Mouse (Mus musculus): ENCODE results near the gene Msi2.

The Msi2 gene

GRCm38 (mm10) chr11:88612141-88612540, 106.2 kb downstream of the Msi2 start:
- no peak for DNase-seq

GRCm38 (mm10) chr11:88610809-88611208, 107.5 kb downstream of the Msi2 start:
- DNase-seq: no peak

GRCm38 (mm10) chr11:88610112-88610511, 108.2 kb downstream of the Msi2 start:
- DNase-seq: no peak

- no peak for DNase-seq
These were observed 109.7 kb downstream of the Msi2 start for GRCm38 (mm10) chr11:88608584-88608983.

GRCm38 (mm10) chr11:88607725-88608383, 110.5 kb downstream of the Msi2 start:
- no peak for DNase-seq

- DNase-seq: peak; percentile 28
These were observed 112.5 kb downstream of the Msi2 start for GRCm38 (mm10) chr11:88605771-88606170.

GRCm38 (mm10) chr11:88605098-88605525, 113.2 kb downstream of the Msi2 start:
- DNase-seq: no peak

- no peak for DNase-seq
These were observed 113.7 kb downstream of the Msi2 start for GRCm38 (mm10) chr11:88604635-88605034.

- no peak for DNase-seq
These were observed 114.9 kb downstream of the Msi2 start for GRCm38 (mm10) chr11:88603366-88603765.

GRCm38 (mm10) chr11:88602471-88603120, 115.7 kb downstream of the Msi2 start:
- DNase-seq: no peak

GRCm38 (mm10) chr11:88600194-88600593, 118.1 kb downstream of the Msi2 start:
- no peak for DNase-seq

GRCm38 (mm10) chr11:88599332-88600130, 118.8 kb downstream of the Msi2 start:
- DNase-seq: no peak

- no peak for DNase-seq
These were observed 119.5 kb downstream of the Msi2 start for GRCm38 (mm10) chr11:88598848-88599175.

- DNase-seq: no peak
These were observed 120.0 kb downstream of the Msi2 start for GRCm38 (mm10) chr11:88598150-88598847.

GRCm38 (mm10) chr11:88595616-88596015, 122.7 kb downstream of the Msi2 start:
- no peak for DNase-seq

- DNase-seq: no peak
These were observed 123.3 kb downstream of the Msi2 start for GRCm38 (mm10) chr11:88594804-88595611.

GRCm38 (mm10) chr11:88594010-88594409, 124.3 kb downstream of the Msi2 start:
- DNase-seq: no peak

GRCm38 (mm10) chr11:88592099-88592498, 126.2 kb downstream of the Msi2 start:
- no peak for DNase-seq

GRCm38 (mm10) chr11:88590647-88591046, 127.7 kb downstream of the Msi2 start:
- DNase-seq: no peak

- no peak for DNase-seq
These were observed 128.7 kb downstream of the Msi2 start for GRCm38 (mm10) chr11:88589641-88590040.

GRCm38 (mm10) chr11:88588688-88589210, 129.6 kb downstream of the Msi2 start:
- DNase-seq: no peak

- no peak for DNase-seq
These were observed 130.6 kb downstream of the Msi2 start for GRCm38 (mm10) chr11:88587710-88588109.
